Mouse (Mus musculus) mouse embryonic stem cell (cell line): ENCODE results near the gene Strn3.
"Not testable (repeated sequence)": the region's sequence is repeated elsewhere in the genome, so short reads cannot be mapped to it uniquely, and the experiment has no call there.

Source experiments
- in situ Hi-C, 2 experiments: fragments of 300-500 bp; cut with MboI; formaldehyde crosslinking; loops; 1 replicate in 1 of 2; 3 replicates in 1 of 2; pipeline ENCODE4 v1.14.3; 2019 to 2020; ENCODE audit warnings: low sequenced_read_pairs in 2 of 2, low pct_unique_long_range_greater_than_20kb in 1 of 2, mixed read lengths in 1 of 2; ENCODE audit not compliant: unreplicated experiment in 1 of 2

The Strn3 gene

DNA sequence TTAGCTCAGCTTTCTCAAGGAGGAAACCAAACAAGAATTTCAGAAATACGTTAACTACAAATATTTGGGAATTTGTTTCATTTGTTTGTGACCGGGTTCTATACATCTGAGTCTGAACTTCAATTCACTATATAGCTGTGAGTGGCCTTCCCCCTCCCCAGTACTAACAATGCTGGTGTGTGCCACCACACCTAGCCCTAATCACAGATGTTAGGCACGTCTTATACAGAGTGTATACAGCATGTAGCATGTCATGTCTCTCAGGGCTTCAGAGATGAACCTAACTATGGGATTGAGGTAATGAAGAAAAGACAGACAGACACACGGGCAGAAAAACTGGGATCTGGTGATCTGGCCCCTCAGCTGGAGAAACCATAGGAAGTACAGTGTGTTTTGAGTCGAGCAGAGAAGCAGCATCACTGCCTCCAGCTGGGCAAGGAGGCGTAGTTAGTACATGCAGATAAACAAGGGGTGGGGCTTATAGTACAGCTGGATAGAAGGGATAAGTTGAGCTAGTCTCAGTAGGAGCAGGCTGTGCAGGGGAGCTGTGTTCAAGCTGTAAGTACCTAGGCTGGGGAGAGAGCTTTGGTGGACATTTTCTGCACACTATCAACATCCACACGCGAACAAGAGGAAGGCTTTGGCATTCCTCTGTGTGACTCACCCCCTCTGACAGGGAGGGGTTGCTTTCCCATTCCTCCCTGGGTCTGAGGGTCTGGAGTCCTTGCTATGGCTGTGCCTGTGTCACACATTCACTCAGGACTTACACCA is 8.1 kb upstream of the Strn3 start:
- in situ Hi-C loops = loop anchor here in 1 of 2 experiments (25.0 kb wide), 1 partner anchor 687 kb away; no protein-coding TSS in a partner anchor

DNA sequence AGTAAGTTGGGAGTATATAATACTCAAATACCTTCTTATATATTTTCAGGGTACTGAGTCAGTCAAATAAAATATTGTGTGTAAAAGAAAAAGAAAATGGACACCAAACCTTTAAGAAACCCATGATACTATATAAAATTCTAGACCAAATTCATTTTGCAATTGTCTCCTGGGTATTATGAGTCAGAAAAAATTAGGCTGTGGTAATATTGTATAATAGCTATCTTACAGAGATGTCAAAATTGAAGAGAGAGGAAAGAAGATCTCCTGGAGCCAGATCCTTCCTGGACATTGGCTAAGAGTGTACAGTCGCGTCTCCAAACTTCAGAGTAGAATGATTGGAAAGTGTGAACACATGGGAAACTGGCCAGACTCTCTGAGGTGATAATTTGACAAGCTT is 4.5 kb upstream of the Strn3 start:
- in situ Hi-C loops = loop anchor here in 1 of 2 experiments (25.0 kb wide), 1 partner anchor 691 kb away; no protein-coding TSS in a partner anchor

DNA sequence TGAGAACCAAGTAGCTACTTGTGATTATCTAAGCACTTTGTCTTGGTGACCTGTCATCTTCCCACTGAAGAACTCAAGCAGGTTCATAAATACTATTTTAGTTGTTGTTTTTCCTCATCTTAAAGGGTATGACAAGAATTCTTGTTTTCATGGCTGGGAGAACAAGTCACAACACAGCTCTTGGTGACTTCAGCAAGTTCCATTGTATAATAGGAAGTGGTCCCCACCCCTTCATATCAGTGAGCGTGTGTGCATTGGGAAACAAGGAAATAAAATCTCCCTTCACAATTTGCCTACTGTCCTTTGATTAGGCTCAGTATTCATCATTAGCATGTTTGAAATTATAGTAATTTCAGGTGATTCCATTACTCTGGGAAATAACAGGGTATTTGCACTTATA is 3.3 kb upstream of the Strn3 start:
- in situ Hi-C loops = loop anchor here in 1 of 2 experiments (25.0 kb wide), 1 partner anchor 692 kb away; no protein-coding TSS in a partner anchor

DNA sequence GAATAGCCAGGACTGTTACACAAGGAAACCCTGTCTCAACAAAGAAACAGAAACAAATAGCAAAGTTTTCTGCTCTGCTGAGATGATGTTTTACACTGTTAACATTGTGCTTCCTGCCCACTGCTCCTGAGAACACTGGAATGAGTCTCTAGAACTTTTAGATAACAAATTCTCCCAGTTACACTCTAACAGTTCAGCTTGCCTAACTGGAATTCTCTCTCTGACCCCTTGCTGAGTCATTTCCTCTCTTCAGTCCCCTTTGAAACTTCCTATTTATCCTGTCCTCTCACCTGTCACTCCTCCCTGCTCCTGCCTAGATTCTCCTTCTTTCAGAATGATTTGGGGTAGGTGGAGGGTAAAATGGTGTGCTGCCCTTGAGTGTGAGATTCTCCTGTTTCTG is 2.4 kb upstream of the Strn3 start:
- in situ Hi-C loops = loop anchor here in 1 of 2 experiments (25.0 kb wide), 1 partner anchor 693 kb away; no protein-coding TSS in a partner anchor

DNA sequence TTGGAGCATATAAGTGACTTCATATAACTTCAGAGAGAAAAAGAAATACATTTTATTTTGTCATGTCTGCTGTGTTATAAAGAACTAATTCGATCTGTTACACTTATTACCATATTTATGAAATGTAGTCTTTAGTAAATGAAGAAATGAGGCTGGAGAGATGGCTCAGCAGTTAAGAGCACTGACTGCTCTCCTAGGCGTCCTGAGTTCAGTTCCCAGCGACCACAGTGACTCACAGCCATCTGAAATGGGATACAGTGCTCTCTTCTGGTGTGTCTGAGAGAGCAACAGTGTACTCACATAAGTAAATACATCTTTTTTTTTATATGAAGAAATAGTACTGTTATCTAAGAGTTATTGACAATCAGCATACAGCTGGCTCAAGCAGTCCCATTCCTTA is 1.7 kb upstream of the Strn3 start:
- in situ Hi-C loops = loop anchor here in 1 of 2 experiments (25.0 kb wide), 1 partner anchor 694 kb away; no protein-coding TSS in a partner anchor

DNA sequence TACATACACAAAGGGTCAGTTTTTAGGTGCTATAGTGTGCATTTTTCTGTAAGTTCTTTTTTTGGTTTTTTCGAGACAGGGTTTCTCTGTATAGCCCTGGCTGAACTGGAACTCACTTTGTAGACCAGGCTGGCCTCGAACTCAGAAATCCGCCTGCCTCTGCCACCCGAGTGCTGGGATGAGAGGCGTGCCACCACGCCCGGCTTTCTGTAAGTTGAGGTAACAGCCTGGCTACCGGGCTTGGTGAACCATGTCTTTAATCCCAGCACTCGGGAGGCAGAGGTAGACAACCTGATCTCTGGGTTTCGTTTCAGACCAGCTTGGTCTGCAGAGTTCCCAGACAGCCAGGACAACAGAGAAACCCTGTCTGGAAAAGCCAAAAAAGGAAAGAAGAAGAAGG is 1.2 kb upstream of the Strn3 start:
- in situ Hi-C loops = loop anchor here in 1 of 2 experiments (25.0 kb wide), 1 partner anchor 694 kb away; no protein-coding TSS in a partner anchor

DNA sequence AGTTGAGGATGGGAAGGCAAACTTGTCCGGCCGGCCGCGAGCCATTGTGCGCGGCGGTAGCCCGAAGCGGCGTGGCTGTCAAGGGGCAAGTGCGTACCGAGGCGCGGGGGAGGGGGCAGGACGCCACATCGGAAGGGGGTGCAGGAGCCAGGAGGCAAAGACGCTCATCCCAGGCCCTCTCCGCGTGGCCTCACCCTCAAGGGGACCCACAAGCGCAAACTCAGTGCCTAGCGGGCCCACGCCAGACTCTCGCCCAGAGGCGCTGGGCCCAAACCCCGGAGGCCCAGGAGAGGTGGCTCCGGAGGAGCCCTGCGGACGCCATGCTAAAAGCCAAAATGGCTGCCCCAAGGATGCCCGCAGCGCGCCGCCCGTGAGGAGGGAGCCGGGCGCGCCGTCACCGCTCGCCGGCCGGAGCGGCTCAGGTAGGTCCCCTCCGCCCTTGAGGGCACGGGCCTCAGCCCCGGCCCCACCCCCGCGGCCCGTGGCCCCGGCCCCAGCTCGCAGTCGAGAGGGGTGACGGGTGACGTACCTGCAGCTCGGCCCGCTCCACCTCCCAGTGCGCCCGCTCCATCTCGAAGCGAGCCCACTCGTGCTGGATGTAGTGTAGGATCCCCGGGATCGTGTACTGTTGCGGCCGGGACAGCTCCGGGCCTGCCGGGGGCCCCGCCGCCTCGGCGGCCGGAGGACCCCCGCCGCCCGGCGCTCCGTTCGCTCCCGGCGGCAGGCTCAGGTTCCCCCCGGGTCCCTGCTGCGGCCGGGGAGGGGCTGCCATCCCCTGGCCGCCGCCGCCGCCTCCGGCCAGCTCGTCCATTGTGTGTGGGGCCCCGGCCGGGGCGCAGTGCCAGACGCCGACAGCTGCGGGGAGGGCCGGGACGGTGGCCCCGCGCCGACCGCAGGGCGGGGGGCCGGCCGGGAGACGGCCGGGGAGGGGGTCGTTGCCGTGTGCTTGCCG is 528 bp downstream of the Strn3 start, which contains the start of gene Ap4s1:
Gene Ap4s1, plus strand, starts transcription at position 141 of the 952 bp plus-strand sequence.
- in situ Hi-C loops = loop anchor here in 1 of 2 experiments (25.0 kb wide), 1 partner anchor 696 kb away; no protein-coding TSS in a partner anchor

DNA sequence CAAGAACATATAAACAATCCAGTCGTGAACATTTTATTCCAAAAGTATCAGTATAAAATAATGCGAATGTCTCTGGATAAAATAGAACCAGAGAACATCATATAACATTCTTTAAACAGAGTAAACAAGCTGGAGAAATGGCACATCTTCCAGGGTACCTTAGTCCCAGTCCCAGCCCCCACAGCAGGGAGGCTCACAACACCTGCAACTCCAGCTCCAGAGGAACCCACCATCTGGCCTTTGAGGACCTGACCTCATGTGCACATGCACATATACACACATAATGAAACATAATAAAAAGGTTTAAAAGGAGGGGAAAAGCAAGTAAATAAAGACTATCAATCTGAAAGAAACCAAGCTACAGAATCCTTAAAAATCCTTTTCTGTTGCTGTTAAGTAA is 3.2 kb downstream of the Strn3 start:
- in situ Hi-C loops = loop anchor here in 1 of 2 experiments (25.0 kb wide), 1 partner anchor 699 kb away; no protein-coding TSS in a partner anchor

DNA sequence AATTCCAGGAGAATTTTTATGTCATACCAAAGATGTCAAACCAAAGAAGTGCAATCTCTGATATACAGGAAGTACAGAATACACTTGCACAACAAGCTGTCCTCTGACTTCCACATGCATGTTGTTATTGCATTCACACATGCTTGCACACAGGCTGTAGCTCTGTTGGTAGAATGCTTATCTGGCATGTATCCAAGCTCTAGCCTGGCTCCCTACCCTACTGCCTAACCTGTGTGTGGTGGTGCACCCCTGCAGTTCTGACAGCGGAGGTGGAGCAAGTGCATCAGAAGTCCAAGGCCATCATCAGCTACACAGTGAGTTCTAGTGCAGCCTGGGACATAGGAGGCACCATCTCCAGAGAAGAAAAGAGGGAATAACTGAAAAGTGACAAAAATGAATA is 12.9 kb downstream of the Strn3 start:
- in situ Hi-C loops = loop anchor here in 1 of 2 experiments (25.0 kb wide), 1 partner anchor 708 kb away; no protein-coding TSS in a partner anchor

DNA sequence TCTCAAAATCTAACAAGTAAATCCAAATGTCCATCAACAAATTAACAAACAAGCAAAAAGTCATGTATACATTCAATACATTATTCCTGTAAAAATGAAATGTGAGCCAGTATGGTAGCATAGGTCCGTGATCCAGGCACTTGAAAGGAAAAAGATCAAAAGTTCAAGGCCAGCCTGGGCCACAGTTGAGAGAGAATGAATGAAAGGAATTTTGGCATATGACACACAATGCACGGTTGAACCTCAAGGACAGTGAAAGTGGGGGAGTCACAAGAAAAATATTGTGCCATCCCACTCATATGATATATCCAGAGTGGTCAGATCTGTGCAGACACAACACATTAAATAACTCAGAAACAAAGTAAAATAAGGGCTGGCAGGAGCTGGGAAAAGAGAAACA is 15.3 kb downstream of the Strn3 start:
- in situ Hi-C loops = loop anchor here in 1 of 2 experiments (25.0 kb wide), 1 partner anchor 711 kb away; no protein-coding TSS in a partner anchor

DNA sequence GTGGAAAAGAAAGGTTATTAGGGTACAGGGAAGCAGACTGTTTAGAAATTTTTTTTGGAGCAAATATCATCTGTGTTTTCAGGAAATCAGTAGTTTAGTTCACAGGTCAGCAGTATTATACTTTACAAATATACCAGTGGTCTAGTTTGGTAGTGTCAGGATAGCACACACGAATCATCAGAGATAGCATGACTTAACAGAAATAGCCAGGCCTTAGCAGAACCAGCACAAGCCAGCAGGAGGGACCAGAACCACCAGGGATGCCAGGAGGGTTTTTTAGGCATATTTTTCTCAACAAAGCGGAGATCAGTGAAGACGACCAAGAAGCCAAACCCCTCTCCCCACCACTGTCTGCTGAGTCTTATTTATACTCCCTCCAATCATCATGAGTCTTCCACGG is 18.4 kb downstream of the Strn3 start:
- in situ Hi-C loops = no loop called here

DNA sequence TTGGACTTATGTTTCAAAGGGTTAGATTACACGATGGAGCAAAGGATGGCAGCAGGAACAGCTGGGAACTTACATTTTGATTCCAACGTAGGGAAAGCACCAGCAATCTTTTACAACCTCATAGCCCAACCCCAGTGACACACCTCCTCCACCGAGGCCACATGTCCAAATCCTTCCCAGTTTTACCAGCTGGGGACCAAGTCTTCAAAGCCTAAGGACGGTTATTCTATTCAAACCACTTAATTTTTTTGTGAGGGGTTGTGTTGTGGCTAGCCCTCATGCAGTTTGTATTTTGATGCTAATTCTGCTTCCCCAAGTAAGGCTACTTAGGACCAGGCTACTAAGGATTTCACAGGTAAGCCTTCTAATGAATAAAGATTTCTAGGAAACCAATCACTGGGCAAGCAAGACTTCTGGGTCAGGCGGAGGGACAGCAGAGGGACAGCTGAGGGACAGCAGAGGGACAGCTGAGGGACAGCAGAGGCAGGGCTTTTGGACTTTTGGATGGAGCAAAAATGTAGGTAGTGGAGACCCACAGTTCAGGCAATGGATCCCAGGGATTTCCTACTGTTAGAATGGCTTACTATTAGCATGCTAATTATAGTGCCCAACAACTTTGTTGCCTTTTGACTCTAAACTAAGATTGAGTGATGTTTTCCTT is 20.3 kb downstream of the Strn3 start:
- in situ Hi-C loops = no loop called here

DNA sequence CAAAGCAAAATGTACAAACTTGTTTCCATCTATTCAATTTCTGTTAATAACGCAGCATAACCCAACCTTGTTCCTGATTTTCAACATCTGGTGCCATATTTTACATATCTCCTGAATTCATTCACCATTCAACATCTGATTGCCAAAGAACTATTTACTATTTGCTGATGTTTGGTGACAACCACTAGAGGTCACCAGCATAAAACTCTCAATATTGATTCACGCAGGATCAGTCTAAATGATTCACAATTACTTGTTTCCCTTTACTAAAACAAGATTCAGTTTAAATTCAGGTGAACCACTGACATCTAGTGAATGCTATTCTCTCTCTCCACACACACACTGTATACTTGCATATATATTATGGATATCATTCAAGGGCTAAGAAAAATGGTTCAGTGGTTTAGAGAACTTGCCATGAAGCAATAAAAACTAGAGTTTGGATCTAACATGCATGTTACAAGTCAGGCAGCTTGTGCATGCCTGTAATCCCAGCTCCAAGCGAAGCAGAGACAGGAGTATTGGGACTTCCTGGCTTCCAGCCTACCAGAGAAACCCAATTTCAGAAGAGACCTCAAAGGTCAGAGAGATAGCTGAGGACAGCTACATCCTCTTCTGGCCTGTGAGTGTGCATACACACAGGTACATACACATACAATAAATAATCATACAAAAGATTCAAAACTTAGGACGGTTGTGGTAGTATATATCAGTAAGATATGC is 24.8 kb downstream of the Strn3 start:
- in situ Hi-C loops = loop anchor here in 1 of 2 experiments (5.0 kb wide), 1 partner anchor 70 kb away; no protein-coding TSS in a partner anchor

DNA sequence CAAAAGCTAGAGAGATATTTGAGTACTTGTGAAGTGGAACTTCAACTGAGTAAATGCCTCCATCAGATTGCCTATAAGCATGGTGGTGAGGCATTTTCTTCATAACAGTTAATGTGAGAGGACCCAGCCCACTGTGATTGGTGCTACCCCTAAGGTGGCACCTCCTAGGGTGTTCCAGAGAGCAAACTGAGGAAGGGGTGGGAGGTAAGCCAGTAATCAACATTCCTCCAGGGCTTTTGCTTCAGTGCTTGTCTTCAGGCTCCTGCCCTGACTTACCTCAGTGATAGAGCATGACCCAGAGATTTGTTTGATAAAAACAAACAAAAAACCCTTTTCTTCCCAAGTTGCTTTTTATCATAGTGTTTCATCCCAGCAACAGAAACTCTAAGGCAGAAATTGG is 27.8 kb downstream of the Strn3 start:
- in situ Hi-C loops = no loop called here

DNA sequence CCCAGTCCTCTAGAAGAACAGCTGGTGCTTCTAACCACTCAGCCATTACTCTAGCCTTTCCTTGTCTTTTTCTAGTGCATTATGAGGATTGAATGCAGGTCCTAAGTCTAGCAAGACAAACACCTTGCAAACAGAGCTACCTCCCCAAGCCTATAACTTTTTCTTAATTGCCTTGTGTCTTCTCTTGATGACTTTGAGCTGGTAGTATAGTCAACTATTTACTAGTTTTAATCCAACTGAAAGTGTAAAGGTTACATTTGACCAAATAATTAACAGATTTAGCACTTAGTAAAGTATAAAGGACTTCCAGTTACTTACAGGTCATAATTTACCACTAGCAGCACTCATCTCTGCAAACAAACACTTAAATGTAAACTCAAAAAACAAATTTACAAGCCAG is 28.7 kb downstream of the Strn3 start:
- in situ Hi-C loops = no loop called here

DNA sequence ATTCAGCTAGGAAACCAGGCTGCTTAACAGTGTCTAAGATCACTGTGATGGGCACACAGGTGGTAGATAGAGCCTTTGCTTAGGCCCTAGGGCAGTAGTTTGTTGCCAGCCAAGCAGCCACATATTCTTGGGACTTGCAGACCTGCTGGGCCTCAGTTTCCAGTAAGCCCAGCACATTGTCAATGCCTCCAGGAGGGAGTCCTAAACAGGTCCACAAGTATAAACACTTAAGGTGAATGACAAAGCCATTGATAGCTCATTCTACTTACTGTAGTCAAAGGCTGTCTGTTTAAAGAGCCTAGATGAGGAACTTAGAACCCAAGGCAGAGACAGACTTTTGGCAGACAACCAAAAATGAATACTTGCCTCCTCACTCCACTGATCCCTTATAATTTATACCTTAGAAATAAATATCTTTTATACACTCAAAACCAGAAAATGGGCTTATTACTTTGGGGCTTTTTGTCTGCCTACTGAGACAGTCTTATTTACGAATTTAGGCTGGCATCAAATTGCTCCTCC is 35.7 kb downstream of the Strn3 start:
- in situ Hi-C loops = no loop called here

DNA sequence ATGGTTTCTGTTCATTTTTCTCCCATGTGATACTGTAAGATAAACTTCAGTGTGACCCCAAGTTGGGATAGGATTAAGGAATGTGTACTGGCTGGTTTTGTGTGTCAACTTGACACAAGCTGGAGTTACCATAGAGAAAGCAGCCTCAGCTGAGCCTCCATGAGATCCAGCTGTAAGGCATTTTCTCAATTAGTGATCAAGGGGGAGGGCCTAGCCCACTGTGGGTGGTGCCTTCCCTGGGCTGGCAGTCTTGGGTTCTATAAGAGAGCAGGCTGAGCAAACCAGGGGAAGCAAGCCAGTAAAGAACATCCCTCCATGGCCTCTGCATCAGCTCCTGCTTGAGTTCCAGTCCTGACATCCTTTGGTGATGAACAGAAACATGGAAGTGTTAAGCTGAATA is 42.3 kb downstream of the Strn3 start:
- in situ Hi-C loops = not testable (repeated sequence)
